Mouse (Mus musculus) limb, embryonic 10.5 days (tissue): Measurements from ENCODE around the gene Cep104. TPM values are rescaled to one million over a fixed set of nuclear protein-coding genes. Genes with fewer than 3 reads are reported as not detected.

ENCODE experiments used
- DNase-seq: peaks from one replicate; pipeline ENCODE4 v3.0.0-alpha.2; 2017; ENCODE audit warnings: low spot score
- H3K27ac ChIP-seq: fragments of 300-500 bp; sonication (generic); 2 replicates; pipeline ENCODE4 v1.5.1; 2016; ENCODE audit warnings: mild to moderate bottlenecking
- H3K27me3 ChIP-seq: fragments of 300-500 bp; sonication (generic); 2 replicates; pipeline ENCODE4 v1.6.1; 2016; ENCODE audit warnings: low read depth, mild to moderate bottlenecking; ENCODE audit not compliant: poor library complexity, severe bottlenecking
- H3K36me3 ChIP-seq: fragments of 300-500 bp; sonication (generic); 2 replicates; pipeline ENCODE4 v1.6.1; 2016; ENCODE audit warnings: mild to moderate bottlenecking, moderate library complexity
- H3K4me1 ChIP-seq: fragments of 300-500 bp; sonication (generic); 2 replicates; pipeline ENCODE4 v1.6.1; 2016
- H3K4me3 ChIP-seq: fragments of 300-500 bp; sonication (generic); 2 replicates; pipeline ENCODE4 v1.5.1; 2016; ENCODE audit warnings: mild to moderate bottlenecking, moderate library complexity
- H3K9me3 ChIP-seq: fragments of 300-500 bp; sonication (generic); replicated peaks from 2 replicates; pipeline ENCODE4 v1.6.1; 2016; ENCODE audit warnings: mild to moderate bottlenecking
- WGBS: fragments of 180-500 bp; shearing (Covaris S2); methylation state at CpG from one replicate; pipeline ENCODE4 v1.1.7; 2016; 5-methylcytosine and 5-hydroxymethylcytosine counted together
- polyA plus RNA-seq: library from polyadenylated mRNA; unstranded; fragments of >200 nt; fragmentation: Nextera tagmentation; extraction: Ambion mirVana; gene quantifications from 2 replicates; pipeline ENCODE4 v1.2.1, GENCODE M21; 2016

The Cep104 gene
- polyA plus RNA-seq, 1 experiment from 2014 or later: 22.3 TPM

- Histone ChIP-seq H3K9me3 (no peaks in the 10 kb centered on the region), H3K4me3 (peak within 1 kb of the TSS; percentile 50), H3K4me1 (peaks cover 23% of the 10 kb centered on the region), H3K27me3 (peaks cover 52% of the 10 kb centered on the region), H3K36me3 (peaks cover 20% of the 10 kb centered on the region), H3K27ac (peak within 1 kb of the TSS; percentile 53)
- DNase-seq: peak; percentile 62
- 2% methylated on average over 33 of the region's 33 CpGs for WGBS
Observed at GRCm38 (mm10) chr4:154025641-154026440, 50.8 kb downstream of the Cep104 start, which contains the start of gene Smim1. TSS of gene Smim1 (minus strand) at chr4:154026230.

GRCm38 (mm10) chr4:154026441-154026761 lies 51.4 kb downstream of the Cep104 start:
- Histone ChIP-seq H3K27ac (no peak overlapping the region), H3K36me3 (peaks cover 14% of the 10 kb centered on the region), H3K27me3 (peaks cover 52% of the 10 kb centered on the region), H3K4me1 (peaks cover 23% of the 10 kb centered on the region), H3K9me3 (no peaks in the 10 kb centered on the region), H3K4me3 (peak overlapping the region; percentile 50)
- no peak for DNase-seq
- WGBS: 30% methylated on average over 2 of the region's 2 CpGs

- Histone ChIP-seq H3K4me1 (peaks cover 23% of the 10 kb centered on the region), H3K4me3 (no peak overlapping the region), H3K27ac (no peak overlapping the region), H3K9me3 (no peaks in the 10 kb centered on the region), H3K36me3 (no peaks in the 10 kb centered on the region), H3K27me3 (peaks cover 51% of the 10 kb centered on the region)
- WGBS: 83% methylated on average over 7 of the region's 7 CpGs
- no peak for DNase-seq
Observed at GRCm38 (mm10) chr4:154028066-154028465, 53.1 kb downstream of the Cep104 start.

GRCm38 (mm10) chr4:154028646-154029045 lies 53.7 kb downstream of the Cep104 start:
- Histone ChIP-seq H3K9me3 (no peaks in the 10 kb centered on the region), H3K4me3 (no peak overlapping the region), H3K36me3 (no peaks in the 10 kb centered on the region), H3K27ac (no peak overlapping the region), H3K4me1 (peaks cover 20% of the 10 kb centered on the region), H3K27me3 (peaks cover 46% of the 10 kb centered on the region)
- DNase-seq: no peak

- Histone ChIP-seq H3K4me1 (peaks cover 13% of the 10 kb centered on the region; the same call in 1 of the 2 replicates), H3K36me3 (no peaks in the 10 kb centered on the region), H3K27ac (no peak overlapping the region), H3K4me3 (no peak overlapping the region), H3K9me3 (no peaks in the 10 kb centered on the region), H3K27me3 (peaks cover 26% of the 10 kb centered on the region)
- 48% methylated on average over 3 of the region's 3 CpGs for WGBS
- DNase-seq: no peak
Observed at GRCm38 (mm10) chr4:154037123-154037522, 62.1 kb downstream of the Cep104 start.

GRCm38 (mm10) chr4:154042577-154042976 lies 67.6 kb downstream of the Cep104 start, which contains the start of gene Ccdc27:
TSS of gene Ccdc27 (minus strand) at chr4:154042677.
- no peak within 1 kb of the TSS for H3K4me3 ChIP-seq
- 90% methylated on average over 9 of the region's 9 CpGs for WGBS
- no peak for DNase-seq
- no peaks in the 10 kb centered on the region for H3K9me3 ChIP-seq
- H3K27me3 ChIP-seq: peaks cover 8% of the 10 kb centered on the region; the same call in 1 of the 2 replicates
- no peaks in the 10 kb centered on the region for H3K4me1 ChIP-seq
- no peak within 1 kb of the TSS for H3K27ac ChIP-seq
- no peaks in the 10 kb centered on the region for H3K36me3 ChIP-seq

- H3K27ac ChIP-seq: no peak overlapping the region
- no peaks in the 10 kb centered on the region for H3K9me3 ChIP-seq
- WGBS: 63% methylated on average over 5 of the region's 5 CpGs
- no peaks in the 10 kb centered on the region for H3K36me3 ChIP-seq
- H3K4me1 ChIP-seq: no peaks in the 10 kb centered on the region
- H3K27me3 ChIP-seq: peaks cover 8% of the 10 kb centered on the region; the same call in 1 of the 2 replicates
- no peak for DNase-seq
- H3K4me3 ChIP-seq: no peak overlapping the region
Observed at GRCm38 (mm10) chr4:154045837-154046236, 70.8 kb downstream of the Cep104 start.

GRCm38 (mm10) chr4:154051401-154051800 lies 76.4 kb downstream of the Cep104 start:
- Histone ChIP-seq H3K36me3 (no peaks in the 10 kb centered on the region), H3K27ac (no peak overlapping the region), H3K4me1 (no peaks in the 10 kb centered on the region), H3K4me3 (no peak overlapping the region), H3K9me3 (no peaks in the 10 kb centered on the region), H3K27me3 (no peaks in the 10 kb centered on the region)
- DNase-seq: no peak
- WGBS: 89% methylated on average over 3 of the region's 3 CpGs

GRCm38 (mm10) chr4:154053065-154053464 lies 78.1 kb downstream of the Cep104 start:
- Histone ChIP-seq H3K9me3 (no peaks in the 10 kb centered on the region), H3K27ac (no peak overlapping the region), H3K27me3 (no peaks in the 10 kb centered on the region), H3K36me3 (no peaks in the 10 kb centered on the region), H3K4me3 (no peak overlapping the region), H3K4me1 (no peaks in the 10 kb centered on the region; the same call in 1 of the 2 replicates)
- WGBS: 52% methylated on average over 4 of the region's 4 CpGs
- DNase-seq: no peak

GRCm38 (mm10) chr4:154055482-154055881 lies 80.5 kb downstream of the Cep104 start:
- no peak overlapping the region for H3K27ac ChIP-seq
- DNase-seq: no peak
- H3K4me1 ChIP-seq: no peaks in the 10 kb centered on the region; the same call in 1 of the 2 replicates
- no peaks in the 10 kb centered on the region for H3K9me3 ChIP-seq
- H3K36me3 ChIP-seq: no peaks in the 10 kb centered on the region
- 86% methylated on average over 7 of the region's 7 CpGs for WGBS
- H3K4me3 ChIP-seq: no peak overlapping the region
- no peaks in the 10 kb centered on the region for H3K27me3 ChIP-seq

GRCm38 (mm10) chr4:154056046-154056445 lies 81.1 kb downstream of the Cep104 start:
- no peak for DNase-seq
- no peak overlapping the region for H3K4me3 ChIP-seq
- no peaks in the 10 kb centered on the region; the same call in 1 of the 2 replicates for H3K4me1 ChIP-seq
- H3K36me3 ChIP-seq: no peaks in the 10 kb centered on the region
- no peak overlapping the region for H3K27ac ChIP-seq
- no peaks in the 10 kb centered on the region for H3K27me3 ChIP-seq
- WGBS: 86% methylated on average over 2 of the region's 2 CpGs
- no peaks in the 10 kb centered on the region for H3K9me3 ChIP-seq

GRCm38 (mm10) chr4:154056661-154057060 lies 81.7 kb downstream of the Cep104 start:
- no peak overlapping the region for H3K4me3 ChIP-seq
- 53% methylated on average over 2 of the region's 2 CpGs for WGBS
- no peak for DNase-seq
- H3K36me3 ChIP-seq: no peaks in the 10 kb centered on the region
- H3K9me3 ChIP-seq: no peaks in the 10 kb centered on the region
- no peaks in the 10 kb centered on the region; the same call in 1 of the 2 replicates for H3K4me1 ChIP-seq
- H3K27ac ChIP-seq: no peak overlapping the region
- H3K27me3 ChIP-seq: no peaks in the 10 kb centered on the region

- WGBS: 71% methylated on average over 4 of the region's 4 CpGs
- H3K36me3 ChIP-seq: no peaks in the 10 kb centered on the region
- DNase-seq: no peak
- H3K27me3 ChIP-seq: no peaks in the 10 kb centered on the region
- no peaks in the 10 kb centered on the region for H3K9me3 ChIP-seq
- no peak overlapping the region for H3K4me3 ChIP-seq
- H3K4me1 ChIP-seq: no peaks in the 10 kb centered on the region; the same call in 1 of the 2 replicates
- H3K27ac ChIP-seq: no peak overlapping the region
Observed at GRCm38 (mm10) chr4:154057696-154058095, 82.7 kb downstream of the Cep104 start.
